Mouse (Mus musculus) spleen, postnatal 36 days (tissue): Measurements from ENCODE around the gene Dusp6.
A peak's percentile ranks its signal among the peaks of the same experiment; 100 is the strongest.

Experiments
- DNase-seq, 2 experiments: peaks; one replicate each; pipeline ENCODE4 v3.0.0; 2022; ENCODE audit warnings: low spot score in 2 of 2, mixed read lengths in 1 of 2

The Dusp6 gene

DNA sequence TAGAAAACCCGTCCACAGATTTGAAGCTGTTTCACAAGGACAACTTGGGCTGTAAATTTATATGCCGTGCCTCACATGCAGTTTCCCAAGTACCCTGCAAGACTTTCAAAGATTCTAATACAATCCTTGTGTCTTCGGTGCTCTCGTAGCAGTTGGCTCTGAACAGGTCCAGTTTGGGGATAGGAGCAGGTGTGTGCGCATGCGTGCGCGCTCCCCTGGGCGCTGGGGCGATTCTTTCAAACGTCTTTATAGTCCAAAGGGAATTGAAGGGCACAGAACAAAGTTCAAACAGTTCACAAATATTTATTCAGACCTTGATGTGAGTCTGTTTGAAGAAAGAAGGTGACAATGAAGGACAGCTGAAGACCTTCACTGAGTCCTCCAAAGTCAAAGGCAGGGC, 8.0 kb downstream of the Dusp6 start:
- no peak for DNase-seq

DNA sequence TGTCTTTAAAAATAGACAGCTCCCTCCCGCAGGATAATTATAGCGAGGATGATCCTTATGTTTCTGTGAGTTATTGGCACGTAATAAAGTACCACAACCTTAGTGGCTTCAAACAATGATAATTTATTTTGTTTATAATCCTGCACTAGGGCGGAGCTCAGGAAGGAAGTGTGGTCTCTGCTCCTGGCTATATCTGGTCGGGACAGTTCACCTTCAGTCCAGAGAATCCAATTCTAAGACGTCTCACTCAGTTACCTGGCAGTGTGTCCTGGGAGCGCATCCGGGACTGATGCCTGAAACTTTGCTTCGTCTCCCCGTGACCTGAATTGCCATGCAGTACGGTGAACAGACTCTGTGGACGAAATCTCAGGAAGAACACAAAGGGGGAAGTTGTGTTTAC, 10.0 kb downstream of the Dusp6 start:
- DNase-seq = no peak

DNA sequence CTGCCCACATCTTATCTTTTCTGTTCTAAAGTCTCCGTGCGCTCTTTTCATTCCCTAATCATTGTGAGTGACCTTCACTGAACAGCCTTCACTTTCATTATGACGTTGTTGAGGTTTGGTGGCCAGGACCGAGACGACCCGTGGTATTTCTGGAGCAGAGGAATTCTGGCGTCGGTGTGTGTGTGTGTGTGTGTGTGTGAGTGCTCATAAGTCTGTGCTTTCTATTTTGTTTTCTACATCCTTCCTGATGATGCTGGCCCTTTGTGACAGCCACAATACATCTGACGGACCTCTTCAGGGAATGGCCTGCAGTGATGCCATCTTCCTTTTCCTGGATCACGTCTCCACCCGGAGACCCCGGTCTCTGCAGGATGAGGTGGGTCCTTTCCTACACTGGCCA, 11.6 kb downstream of the Dusp6 start:
- no peak for DNase-seq

DNA sequence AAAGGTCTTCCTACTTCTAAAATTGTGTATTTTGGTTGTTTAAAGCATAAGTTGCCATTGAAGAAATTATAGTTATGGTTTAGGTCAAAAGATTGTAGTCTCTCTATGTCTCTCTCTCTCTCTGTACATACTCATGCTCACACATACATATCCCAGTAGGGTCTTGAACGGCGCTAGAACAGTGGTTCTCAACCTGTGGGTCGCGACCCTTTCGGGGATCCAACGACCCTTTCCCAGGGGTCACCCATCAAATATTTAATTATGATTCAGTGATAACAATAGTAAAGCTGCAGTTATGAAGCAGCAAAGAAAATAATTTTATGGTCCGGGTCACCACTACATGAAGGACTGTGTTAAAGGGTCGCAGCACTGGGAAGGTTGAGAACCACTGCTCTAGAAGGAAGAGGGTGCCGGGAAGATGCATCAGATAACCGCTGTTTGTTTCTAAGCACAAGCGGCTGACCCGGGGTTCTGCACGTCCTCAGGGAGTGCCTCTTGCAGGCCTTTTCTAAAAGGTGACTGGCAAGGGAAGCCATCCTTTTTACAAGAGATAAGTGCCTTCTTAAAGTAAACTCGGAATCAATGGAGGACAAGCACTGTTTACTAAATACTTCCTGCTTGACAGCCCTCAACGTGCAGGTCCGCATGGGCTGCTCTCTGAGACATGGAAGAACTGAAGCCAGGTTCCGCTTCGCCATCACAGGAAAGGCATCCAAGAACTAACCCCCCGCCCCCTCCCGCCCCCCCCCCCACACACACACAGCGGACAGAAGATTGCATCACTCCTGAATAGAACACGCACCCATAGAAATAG, 16.2 kb downstream of the Dusp6 start:
- no peak for DNase-seq

DNA sequence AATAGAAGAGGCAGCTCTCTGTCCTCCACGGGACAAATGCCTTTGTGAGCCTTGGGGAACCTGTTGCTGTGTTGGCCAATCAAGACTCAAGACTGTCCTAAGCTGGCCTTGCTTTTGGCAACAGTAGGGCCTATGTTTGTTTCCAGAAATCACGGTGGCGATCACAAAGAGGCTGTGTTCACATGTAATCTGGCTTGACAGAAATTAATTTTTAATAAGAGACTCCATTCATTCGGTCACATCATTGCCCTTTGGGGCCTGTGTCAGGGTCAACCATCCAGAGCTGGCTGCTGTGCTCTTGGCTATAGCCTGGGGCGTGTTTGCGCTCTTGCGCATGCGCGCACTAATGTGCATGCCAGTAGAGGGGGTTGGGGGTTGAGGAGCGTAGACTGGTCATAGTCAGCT, 21.0 kb downstream of the Dusp6 start:
- DNase-seq = no peak

DNA sequence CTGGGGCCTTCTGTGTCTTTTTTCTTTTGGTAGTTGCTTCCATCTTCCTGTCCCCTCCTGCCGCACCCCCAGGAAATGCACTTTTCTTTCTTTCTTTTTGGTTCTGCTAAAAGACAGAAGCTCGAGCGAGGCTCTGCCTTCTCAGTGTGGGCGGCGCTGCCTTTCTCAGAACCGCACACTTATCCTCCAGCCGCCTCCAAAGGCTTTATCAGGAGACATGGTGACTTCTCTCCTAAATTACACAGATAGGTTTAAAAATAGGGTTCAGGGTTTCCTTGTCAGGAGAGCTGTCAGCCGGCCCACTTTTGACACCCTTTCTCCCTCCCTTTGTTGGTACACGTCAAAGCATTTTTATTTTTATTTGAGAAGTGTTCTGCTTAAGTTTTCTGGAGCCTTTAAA, 21.9 kb downstream of the Dusp6 start:
- no peak for DNase-seq

DNA sequence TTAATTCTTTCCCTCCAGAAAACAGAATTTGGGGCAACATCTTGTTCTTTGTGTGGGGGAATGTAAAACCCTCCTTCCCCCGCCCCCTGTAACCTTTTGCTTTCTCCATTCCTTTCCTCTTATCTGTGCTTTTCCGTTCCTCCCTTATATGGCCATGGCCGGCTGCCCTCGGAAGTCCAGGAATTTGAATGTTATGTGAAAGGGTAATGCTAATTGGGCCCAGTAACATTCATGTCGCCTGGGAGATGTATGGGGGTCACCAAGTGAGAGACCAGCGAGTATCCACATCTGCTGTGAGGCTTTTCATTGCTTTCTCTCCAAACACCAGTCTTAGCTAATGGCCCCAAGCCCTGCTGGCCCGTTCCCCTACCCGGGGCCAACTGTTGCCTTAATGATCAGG, 22.7 kb downstream of the Dusp6 start:
- no peak for DNase-seq

DNA sequence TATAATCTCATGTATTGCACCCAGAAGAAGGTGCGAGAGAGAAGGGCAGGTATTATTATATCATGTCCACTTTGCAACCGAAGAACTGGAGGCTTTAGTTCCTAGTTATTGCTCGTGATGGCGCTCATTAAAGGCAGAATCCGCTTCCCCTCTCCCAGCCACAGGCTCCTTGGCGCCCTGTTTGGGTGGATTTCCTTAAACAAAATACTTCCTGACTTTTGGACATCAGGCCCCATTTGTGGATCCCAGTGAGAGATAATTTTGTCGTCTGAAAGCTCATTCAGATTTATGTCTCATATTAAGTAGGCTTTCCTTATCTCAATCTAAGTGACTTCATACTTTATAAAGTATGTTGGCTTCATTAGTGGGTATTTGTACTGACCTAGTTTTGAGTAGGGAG, 23.2 kb downstream of the Dusp6 start:
- DNase-seq = no peak

DNA sequence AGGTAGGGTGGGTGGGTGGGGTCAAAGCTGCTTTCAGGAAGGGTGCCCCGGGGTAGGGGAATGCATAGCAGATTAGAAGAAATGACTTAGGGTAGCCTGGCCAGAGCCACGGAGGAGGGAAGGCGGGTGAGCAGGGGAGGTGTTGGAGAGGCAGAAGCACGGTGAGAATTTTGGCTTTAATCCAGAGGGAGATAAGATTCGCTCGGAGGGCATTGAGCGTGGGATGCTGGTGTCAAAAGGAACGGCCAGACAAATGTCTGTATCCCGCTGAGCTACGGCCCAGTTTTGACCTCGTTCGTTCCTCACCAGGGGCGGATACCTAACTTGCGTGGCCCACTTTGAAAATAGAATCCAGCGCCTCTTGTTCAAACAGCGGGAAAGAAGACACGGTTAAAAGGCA, 23.8 kb downstream of the Dusp6 start:
- no peak for DNase-seq

DNA sequence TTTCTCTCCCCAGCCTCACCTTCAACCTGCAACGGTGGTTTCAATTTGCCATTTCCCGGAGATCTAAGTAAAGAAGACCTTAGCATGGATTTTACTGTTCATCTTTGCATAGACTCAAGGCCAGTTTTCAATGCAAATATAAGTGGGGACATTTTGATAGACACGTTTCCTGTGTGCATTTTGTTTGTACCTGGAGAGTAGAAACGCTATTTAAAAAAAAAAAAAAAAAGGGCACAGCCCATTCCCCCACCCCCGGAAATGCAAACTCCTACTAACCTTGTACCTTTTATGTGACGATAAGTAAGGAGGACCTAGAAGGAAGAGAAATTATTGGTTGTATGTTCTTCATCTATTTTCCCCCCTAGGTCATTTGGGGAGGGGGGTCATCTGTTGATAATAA, 24.2 kb downstream of the Dusp6 start:
- DNase-seq = no peak

DNA sequence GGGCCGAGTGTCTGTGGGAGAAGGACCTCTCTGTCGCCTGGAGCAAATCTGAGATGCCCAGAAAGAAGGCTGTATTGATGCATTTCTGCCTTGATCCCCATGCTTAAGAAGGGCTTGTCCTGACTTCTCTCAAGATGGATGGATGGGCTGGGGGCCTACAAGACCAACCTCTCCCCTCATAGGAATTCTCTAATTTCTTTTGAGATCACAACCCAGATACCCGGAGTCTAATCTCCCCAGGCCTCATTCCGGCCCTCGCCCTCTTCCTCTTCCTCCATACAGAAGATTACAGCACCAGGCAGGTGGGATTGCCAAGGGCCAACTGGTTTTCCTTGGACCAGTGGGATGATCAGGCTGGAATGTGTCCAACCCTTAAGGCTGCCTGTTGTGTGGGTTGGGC, 26.1 kb downstream of the Dusp6 start:
- DNase-seq = no peak

DNA sequence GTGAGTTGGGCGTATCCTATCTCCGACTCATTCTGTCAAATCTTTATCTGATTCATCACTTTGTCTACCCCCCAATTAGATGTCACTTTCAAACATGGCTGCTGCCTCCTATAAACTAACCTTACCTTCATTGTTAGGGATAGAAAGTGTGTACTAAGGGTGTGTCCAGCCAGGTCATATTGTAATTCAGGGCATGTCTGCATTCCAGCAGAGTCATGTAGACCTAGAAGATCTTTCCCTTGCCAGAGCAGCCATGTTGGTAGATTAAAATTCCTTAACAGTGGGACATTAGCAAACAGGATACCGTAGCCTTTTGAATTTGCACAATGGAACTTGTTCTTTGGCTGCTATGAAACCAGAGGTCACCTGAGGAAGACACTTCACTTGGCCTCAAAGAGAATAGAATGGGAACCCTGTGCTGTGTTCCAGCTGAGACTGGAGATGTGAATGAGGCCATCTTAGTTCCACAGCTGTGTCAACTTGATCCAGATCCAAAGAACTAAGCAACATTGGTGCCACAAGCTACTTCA, 30.1 kb downstream of the Dusp6 start:
- DNase-seq = no peak

DNA sequence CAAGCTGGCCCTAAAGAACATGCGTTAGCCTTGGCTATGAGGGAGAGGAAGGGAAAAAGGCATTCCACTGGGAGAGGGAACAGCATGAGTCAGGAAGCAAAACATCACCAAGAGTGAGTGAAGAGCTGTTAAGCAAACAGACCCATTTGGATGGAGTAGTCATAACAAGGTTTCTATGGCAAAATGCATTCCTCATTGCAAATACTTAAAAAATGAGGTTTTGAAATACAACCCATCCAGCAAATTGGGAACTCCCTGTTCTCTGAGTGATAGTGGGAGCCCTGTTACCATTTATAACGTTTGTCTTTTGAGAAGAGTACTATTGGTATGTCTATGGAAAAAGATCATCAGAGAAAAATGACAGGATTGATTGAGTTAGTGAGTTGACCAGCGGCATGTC, 34.7 kb downstream of the Dusp6 start:
- DNase-seq = no peak

DNA sequence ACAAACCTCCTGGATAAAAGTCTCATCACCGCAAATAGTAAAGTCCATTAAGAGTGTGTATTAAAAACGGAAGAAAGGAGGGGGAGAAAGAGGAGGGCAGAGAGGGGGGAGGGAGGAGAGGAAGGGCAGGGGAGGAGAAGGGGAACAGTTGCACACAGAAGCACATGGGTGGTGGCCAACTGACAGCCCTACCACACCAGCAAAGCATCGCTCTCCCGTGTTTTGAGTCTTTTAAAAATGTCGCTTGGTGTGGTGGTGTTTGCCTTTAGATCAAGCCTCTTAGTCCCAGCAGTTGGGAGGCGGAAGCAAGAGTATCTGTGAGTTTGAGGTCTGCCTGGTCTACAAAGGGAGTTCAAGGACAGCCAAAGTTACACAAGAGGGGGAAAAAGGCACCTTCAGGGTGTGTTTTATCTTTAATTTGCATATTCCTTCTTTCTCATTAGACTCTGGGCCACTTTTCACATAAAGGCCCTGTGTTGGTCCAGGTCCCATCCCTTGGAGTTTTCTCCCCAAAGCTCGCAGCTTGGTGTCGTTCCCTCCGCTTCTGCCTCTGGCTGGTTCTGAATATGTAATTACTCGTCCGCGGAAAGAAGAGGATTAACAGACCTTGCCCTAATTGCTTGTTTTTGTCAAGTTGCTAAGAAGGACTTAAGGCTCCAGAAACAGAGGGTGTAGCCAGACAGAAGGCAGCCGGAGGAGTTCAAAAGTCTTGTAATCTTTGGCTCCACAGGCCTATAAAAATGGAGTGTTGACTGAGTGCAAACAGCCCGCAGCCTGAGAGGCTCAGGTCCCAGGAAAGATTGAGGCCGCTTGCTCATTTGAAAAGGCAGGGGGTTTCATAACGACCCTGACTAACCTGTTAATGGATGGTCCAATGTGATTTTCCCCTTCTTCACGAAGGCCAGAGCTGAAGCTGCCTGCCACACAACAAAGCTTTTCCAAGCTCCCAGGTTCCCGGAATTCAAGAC, 35.6 kb downstream of the Dusp6 start:
- DNase-seq = no peak

DNA sequence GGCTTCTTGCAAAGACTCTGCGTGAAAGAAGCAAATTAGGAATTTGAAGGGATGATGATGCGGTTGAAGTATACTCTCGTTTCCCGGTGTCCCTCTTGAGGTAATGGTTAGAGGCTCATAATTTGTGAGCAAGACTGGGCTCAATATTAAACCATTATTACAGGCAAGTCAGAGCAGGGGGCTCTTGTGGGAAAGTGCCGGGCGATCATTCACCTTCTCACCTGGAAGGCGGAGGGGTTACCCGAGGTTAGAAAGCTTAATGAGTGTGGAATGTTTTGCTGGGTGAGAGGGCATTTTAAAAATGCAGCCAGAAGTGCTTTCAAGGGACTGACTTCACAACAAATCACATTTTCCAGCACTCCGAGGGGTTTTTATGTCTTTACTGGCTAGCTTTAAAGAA, 36.3 kb downstream of the Dusp6 start:
- no peak for DNase-seq

DNA sequence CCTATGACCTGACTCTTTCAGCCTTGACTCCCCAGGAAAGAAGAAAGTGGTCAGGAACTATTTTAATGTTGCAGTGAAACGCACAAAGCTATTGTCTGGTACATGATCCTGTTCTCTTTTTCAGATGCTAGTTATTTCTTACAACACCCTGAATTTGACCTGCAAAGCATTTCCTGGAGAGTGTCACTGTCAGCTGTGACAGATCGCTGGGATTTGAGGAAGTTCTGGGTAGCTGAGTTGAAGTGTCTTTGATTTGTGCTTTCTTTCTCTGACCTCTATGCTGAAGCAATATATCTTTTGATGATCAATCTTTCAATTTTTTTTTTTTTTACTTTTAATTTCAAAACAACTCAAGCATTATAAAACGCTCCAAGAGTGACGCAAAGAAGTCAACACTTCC, 39.0 kb downstream of the Dusp6 start:
- peak in 1 of 2 experiments; percentile 8 for DNase-seq

DNA sequence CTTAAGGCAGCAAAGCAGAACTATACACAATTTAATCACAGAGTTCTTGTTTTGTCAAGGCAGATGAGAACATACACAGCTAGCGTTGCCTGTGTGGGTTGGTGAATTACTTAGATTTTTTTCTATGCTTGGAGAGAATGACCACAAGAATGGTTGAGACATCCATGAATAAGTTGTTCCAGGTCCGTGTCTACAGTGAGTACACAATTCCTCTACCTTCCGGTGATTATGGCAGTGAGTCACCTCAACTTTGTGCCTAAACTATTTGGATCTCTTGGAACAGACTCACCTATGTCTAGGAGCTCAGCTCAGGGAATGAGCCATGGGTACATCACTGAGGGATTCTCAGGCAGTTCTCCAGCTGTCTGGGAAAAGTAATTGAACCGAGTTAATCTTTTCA, 45.8 kb downstream of the Dusp6 start:
- no peak for DNase-seq

DNA sequence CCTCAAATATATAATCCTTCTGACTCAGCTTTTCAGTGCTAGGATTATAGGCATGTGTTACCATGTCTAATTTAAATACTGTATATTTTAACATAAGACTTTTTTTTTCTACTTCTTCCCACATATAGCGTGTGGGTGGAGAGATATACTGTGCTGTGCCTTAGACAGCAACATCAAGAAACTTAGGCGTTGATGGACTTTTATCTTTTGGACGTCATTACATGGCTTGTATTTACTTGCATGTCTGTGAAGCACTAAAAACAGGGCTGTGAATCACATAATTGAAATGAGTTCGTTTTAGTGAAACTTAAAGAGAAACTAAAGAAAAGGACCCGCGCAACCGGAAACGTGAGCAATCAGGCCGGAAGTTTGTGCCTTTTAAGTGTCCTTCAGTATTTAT, 46.6 kb downstream of the Dusp6 start:
- no peak for DNase-seq

DNA sequence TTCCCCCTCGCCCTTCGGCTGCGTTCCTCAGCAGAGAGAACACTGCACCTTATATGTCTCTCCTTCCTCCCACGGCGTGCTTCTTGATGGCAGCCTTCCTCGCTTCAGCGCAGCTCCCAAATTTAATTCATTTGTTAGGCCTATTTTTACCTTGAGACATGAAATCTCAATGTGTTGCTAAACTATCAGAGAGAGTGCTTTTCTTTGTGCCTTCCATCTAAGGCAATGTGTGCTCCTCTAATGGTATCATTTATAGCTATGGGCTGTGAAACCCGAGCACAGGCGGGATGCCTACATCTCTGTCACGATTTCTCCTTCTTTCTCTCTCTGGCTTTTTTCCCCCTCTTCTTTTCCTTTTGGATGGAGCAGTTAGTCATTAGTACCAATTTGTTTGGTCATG, 47.2 kb downstream of the Dusp6 start:
- no peak for DNase-seq

DNA sequence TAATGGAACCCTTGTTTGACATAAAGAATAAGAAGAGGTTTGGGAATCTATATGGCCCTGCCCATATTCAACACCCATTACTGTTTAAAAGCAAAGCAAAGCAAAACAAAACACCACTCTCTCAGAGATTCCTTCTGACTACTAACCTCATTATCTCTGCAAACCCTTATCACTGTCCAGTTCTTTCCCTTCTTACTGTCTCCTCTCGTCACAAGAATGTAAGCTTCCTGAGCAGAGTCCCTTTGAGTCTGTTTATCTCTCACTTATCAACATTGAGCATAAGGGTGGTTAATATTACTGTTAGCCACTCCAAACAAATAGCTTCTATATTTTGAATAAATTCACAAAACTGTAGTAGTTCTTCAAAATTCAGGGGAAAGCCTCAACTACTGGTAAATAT, 48.9 kb downstream of the Dusp6 start:
- no peak for DNase-seq

DNA sequence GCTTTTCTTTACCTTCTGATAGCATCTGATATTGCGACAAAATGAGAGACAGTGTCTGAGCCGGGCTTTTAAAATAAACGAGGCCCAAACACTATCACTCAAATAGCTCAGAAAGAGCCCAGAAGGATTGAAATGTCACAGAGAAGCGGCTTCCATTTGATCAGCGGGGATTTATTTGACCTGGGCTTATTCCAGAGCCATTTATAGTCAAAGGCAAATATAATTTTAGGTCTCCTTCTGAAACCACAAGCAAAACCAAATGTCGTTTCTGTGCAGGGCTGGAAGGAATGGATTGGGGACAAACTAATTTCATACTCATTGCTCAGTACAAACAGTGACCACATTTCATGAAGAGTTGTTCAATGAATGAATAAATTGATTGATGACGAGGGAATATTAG, 51.3 kb downstream of the Dusp6 start:
- DNase-seq = no peak

DNA sequence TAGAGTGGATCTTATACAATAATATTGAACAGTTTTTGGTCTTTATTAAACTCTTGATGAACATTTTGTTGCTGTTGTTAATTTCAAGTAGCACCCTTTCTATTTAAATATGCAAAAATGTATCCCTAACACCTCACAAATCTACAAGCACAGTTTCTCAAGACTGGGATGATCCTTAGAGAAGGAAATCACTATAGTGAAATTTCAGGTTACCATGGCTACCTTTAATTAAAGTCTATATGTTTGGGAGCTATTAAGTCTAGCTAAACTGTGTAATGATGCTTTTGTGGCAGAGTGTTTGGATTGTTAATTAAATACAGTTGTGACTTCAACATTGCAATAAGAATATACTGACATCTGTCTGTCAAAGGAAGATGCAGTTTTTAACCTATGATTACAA, 54.0 kb downstream of the Dusp6 start:
- no peak for DNase-seq
